Mouse (Mus musculus): ENCODE measurements at regions not wholly inside any gene's neighbourhood (a gene's known extent, or its start where the extent isn't known, plus 50 kb on each side); places are given as distances from the start of the nearest gene placed in this dataset.
"Not testable (repeated sequence)": the region's sequence is repeated elsewhere in the genome, so short reads cannot be mapped to it uniquely, and the experiment has no call there.

DNA sequence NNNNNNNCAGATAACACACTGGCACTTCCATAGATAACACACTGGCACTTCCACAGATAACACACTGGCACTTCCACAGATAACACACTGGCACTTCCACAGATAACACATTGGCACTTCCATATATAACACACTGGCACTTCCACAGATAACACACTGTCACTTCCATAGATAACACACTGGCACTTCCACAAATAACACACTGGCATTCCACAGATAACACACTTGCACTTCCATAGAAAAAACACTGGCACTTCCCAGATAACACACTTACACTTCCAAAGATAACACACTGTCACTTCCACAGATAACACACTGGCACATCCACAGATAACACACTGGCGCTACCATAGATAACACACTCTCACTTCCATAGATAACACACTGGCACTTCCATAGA lies 105.7 kb upstream of the Afdn start:
- not testable (repeated sequence) for H3K27ac ChIP-seq (ENCODE audit: low read length); H3K9ac ChIP-seq (replicated peaks; ENCODE audit: low read length); H3K27me3 ChIP-seq (ENCODE audit: insufficient read depth, low read length); H3K4me3 ChIP-seq (ENCODE audit: low read length); ATAC-seq (ENCODE audit: low FRiP score, low TSS enrichment); H3K36me3 ChIP-seq (ENCODE audit: insufficient read depth, low read length); H3K4me2 ChIP-seq (replicated peaks; ENCODE audit: low read depth, low read length); H3K9me3 ChIP-seq (ENCODE audit: low read length)
- peaks cover 38% of the 10 kb centered on the region for H3K4me1 ChIP-seq (ENCODE audit: insufficient read depth, low read length)
- WGBS: 71% methylated on average over 1 of the region's 1 CpGs

DNA sequence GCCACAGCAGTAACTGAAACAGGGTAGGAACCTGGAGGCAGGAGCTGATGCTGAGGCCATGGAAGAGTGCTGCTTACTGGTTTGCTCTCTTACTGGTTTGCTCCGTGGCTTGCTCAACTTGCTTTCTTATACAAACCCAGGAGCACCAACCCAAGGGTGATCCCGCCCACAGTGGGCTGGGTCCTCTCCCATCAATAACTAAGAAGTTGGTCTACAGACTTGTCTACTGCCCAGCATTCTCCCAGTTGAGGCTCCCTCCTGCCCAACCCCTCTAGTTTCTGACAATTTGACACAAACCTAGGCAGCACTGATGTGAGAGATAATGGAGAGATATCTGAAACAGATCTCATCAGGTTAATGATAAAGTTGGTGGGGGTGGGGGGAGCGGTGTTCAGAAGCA lies 104.3 kb upstream of the Afdn start:
- peak overlapping the region; percentile 22; the same call in 1 of the 2 replicates for H3K27ac ChIP-seq (ENCODE audit: low read length)
- H3K27me3 ChIP-seq (ENCODE audit: insufficient read depth, low read length): no peaks in the 10 kb centered on the region
- no peak overlapping the region for H3K9ac ChIP-seq (replicated peaks; ENCODE audit: low read length)
- no peak overlapping the region for H3K4me3 ChIP-seq (ENCODE audit: low read length)
- H3K4me1 ChIP-seq (ENCODE audit: insufficient read depth, low read length): peaks cover 38% of the 10 kb centered on the region
- WGBS: 21% methylated on average over 3 of the region's 3 CpGs
- ATAC-seq (ENCODE audit: low FRiP score, low TSS enrichment): no peak
- H3K36me3 ChIP-seq (ENCODE audit: insufficient read depth, low read length): no peaks in the 10 kb centered on the region
- H3K9me3 ChIP-seq (ENCODE audit: low read length): no peaks in the 10 kb centered on the region
- peak overlapping the region; percentile 41 for H3K4me2 ChIP-seq (replicated peaks; ENCODE audit: low read depth, low read length)

DNA sequence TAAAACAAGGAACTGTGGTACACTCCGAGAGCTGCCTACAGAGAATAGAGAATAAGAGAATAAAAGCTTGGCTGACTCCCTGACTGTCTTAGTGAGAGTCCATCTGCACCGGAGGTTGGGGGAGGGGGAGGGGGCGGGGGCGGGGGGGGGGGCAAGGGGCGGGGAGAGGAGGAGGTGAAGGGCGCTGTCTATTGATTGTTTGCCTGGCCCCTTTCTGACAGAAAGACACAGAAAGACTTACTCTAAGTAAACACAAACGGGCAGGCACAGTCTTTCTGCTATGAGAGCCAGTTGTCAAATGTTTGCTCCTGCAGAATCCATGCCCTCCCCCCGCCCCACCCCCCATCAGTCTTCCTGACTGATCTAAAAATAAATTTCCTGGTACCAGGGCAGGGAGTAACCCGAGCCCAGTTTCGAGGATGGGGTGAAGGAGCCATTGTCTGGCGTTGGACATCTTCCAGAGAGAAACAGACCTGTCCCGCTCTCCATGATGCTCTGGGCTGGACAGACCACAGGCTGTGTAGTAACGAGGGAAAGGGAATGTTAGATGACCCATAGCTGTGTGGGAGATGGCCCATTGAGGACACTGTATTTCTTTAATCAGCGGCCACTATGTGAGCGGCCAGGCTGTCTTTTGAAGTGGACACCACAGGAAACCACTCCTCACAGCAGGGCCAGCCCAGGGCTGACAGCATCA lies 103.7 kb upstream of the Afdn start:
- ATAC-seq (ENCODE audit: low FRiP score, low TSS enrichment): peak; percentile 89
- H3K27me3 ChIP-seq (ENCODE audit: insufficient read depth, low read length): no peaks in the 10 kb centered on the region
- 0 out of 2 replicates have a peak overlapping the region, but pooled peaks have one; percentile 18 for H3K9ac ChIP-seq (replicated peaks; ENCODE audit: low read length)
- peaks cover 38% of the 10 kb centered on the region for H3K4me1 ChIP-seq (ENCODE audit: insufficient read depth, low read length)
- H3K4me3 ChIP-seq (ENCODE audit: low read length): peak overlapping the region; percentile 4; the same call in 1 of the 2 replicates
- H3K27ac ChIP-seq (ENCODE audit: low read length): peak overlapping the region; percentile 22
- H3K36me3 ChIP-seq (ENCODE audit: insufficient read depth, low read length): no peaks in the 10 kb centered on the region
- peak overlapping the region; percentile 41 for H3K4me2 ChIP-seq (replicated peaks; ENCODE audit: low read depth, low read length)
- H3K9me3 ChIP-seq (ENCODE audit: low read length): no peaks in the 10 kb centered on the region
- 3% methylated on average over 11 of the region's 15 CpGs for WGBS

DNA sequence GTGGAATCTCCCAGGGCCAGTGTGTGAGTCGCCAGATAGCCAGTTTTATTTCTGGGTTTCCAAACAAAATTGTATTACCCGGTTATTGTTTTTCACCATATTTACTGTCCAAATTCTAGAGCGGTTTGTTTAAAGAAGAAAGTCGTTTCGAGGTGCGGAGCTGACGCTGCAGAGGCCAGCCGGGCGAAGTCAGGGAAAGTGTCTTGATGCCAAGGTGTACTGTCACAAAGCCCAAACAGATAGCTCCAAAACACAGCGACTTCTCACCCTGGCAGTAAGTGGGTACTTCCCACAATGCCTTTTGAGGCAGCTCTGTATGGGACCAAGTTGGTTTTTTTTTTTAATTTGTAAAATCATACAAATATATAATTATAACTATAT lies 103.2 kb upstream of the Afdn start:
- no peak overlapping the region for H3K9ac ChIP-seq (replicated peaks; ENCODE audit: low read length)
- no peaks in the 10 kb centered on the region for H3K36me3 ChIP-seq (ENCODE audit: insufficient read depth, low read length)
- peaks cover 38% of the 10 kb centered on the region for H3K4me1 ChIP-seq (ENCODE audit: insufficient read depth, low read length)
- H3K4me3 ChIP-seq (ENCODE audit: low read length): no peak overlapping the region
- no peak overlapping the region; the same call in 1 of the 2 replicates for H3K4me2 ChIP-seq (replicated peaks; ENCODE audit: low read depth, low read length)
- WGBS: 22% methylated on average over 10 of the region's 10 CpGs
- peak overlapping the region; percentile 20; the same call in 1 of the 2 replicates for H3K27ac ChIP-seq (ENCODE audit: low read length)
- no peaks in the 10 kb centered on the region for H3K9me3 ChIP-seq (ENCODE audit: low read length)
- ATAC-seq (ENCODE audit: low FRiP score, low TSS enrichment): no peak
- no peaks in the 10 kb centered on the region for H3K27me3 ChIP-seq (ENCODE audit: insufficient read depth, low read length)

DNA sequence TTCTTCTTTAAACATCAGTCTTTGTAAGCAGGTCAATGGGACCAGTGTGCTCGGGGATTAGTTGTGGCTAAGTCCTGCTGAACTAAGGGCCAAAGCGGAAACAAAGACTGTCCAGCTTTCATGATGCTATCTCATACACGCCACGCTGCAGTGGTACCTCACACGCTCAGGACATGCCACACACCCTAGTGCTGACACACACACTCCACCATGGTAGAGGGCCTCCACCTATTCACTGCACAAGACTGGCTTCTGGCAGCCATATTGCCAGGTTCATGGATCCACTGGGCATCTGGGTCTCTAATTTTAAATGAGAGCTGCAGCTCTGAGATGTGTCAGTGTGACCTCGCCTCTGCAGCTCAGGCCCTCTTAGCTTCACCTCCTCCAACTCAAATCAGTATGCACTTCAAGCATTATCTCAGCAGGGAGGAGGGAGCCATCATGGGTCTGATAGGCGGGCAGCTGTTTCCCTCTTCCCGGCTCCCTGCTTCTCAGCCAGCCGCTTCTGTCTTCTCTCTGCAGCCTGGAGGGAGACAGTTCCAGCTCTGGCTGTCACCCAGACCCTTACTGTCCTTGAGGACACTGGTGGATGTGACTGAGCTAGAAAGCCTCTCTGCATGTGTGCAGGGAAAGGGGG lies 102.6 kb upstream of the Afdn start:
- 75% methylated on average over 9 of the region's 9 CpGs for WGBS
- no peaks in the 10 kb centered on the region for H3K36me3 ChIP-seq (ENCODE audit: insufficient read depth, low read length)
- H3K4me2 ChIP-seq (replicated peaks; ENCODE audit: low read depth, low read length): no peak overlapping the region
- no peaks in the 10 kb centered on the region for H3K27me3 ChIP-seq (ENCODE audit: insufficient read depth, low read length)
- no peak for ATAC-seq (ENCODE audit: low FRiP score, low TSS enrichment)
- no peak overlapping the region for H3K4me3 ChIP-seq (ENCODE audit: low read length)
- H3K9ac ChIP-seq (replicated peaks; ENCODE audit: low read length): no peak overlapping the region
- H3K9me3 ChIP-seq (ENCODE audit: low read length): no peaks in the 10 kb centered on the region
- H3K4me1 ChIP-seq (ENCODE audit: insufficient read depth, low read length): peaks cover 38% of the 10 kb centered on the region
- H3K27ac ChIP-seq (ENCODE audit: low read length): no peak overlapping the region

DNA sequence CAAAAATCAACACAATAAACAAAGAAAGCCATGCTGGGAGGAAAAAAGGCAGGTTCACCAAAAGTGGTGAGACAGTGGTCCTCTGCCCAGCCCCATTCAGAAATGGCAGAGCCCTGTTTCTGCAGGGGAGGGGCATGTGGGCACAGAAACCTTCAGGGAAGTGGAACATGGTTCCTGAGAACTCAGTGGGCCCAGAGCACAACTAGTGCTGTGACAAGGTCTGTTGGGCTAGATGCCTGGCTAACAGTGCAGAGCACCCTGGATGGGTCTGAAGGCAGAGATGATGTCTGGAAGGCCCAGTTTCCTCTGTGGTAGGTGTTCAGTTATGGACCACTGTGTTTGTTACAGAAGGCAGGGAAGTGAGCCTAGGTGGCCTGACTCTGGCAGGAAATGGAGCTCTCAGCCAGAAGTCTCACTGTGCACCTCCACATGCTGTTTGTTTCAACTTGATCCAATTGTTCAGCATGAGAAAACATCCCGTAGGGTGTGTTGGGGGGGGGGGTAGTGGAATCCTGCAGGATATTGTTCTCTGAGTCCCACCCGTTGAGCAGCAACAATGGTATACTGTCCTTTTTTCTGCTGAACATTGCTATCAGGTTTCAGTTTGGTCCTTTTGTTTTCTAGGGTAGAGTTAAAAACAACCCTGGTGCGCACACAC lies 101.9 kb upstream of the Afdn start:
- H3K4me1 ChIP-seq (ENCODE audit: insufficient read depth, low read length): peaks cover 38% of the 10 kb centered on the region
- no peak overlapping the region for H3K9ac ChIP-seq (replicated peaks; ENCODE audit: low read length)
- no peaks in the 10 kb centered on the region for H3K27me3 ChIP-seq (ENCODE audit: insufficient read depth, low read length)
- WGBS: 39% methylated on average over 3 of the region's 3 CpGs
- peak overlapping the region; percentile 51; the same call in 1 of the 2 replicates for H3K27ac ChIP-seq (ENCODE audit: low read length)
- no peak overlapping the region for H3K4me3 ChIP-seq (ENCODE audit: low read length)
- no peak overlapping the region for H3K4me2 ChIP-seq (replicated peaks; ENCODE audit: low read depth, low read length)
- no peak for ATAC-seq (ENCODE audit: low FRiP score, low TSS enrichment)
- no peaks in the 10 kb centered on the region for H3K9me3 ChIP-seq (ENCODE audit: low read length)
- no peaks in the 10 kb centered on the region for H3K36me3 ChIP-seq (ENCODE audit: insufficient read depth, low read length)

DNA sequence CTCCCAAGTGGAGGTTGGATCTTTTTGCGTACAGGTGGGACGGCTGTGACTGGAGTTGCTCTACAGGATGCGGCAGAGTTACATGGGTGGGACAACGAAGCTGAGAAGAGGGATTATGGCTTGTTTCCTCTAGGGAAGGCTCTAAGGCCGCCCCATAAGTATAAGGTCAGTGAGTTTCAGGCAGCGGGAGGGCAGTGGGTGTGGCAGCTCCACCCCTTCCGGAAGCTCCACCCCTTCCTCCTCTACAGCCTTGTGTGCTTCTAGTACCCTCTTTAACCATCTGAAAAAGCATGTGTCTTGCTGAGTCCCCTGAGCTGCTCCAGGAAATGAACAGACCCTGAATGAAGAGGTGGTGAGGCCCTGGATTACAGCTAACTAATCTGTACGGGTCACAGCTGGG lies 101.2 kb upstream of the Afdn start:
- Histone ChIP-seq H3K4me3 (ENCODE audit: low read length) (no peak overlapping the region), H3K4me2 (replicated peaks; ENCODE audit: low read depth, low read length) (no peak overlapping the region), H3K4me1 (ENCODE audit: insufficient read depth, low read length) (peaks cover 38% of the 10 kb centered on the region), H3K36me3 (ENCODE audit: insufficient read depth, low read length) (no peaks in the 10 kb centered on the region), H3K9ac (replicated peaks; ENCODE audit: low read length) (no peak overlapping the region), H3K9me3 (ENCODE audit: low read length) (no peaks in the 10 kb centered on the region), H3K27me3 (ENCODE audit: insufficient read depth, low read length) (no peaks in the 10 kb centered on the region), H3K27ac (ENCODE audit: low read length) (peak overlapping the region; percentile 46; the same call in 1 of the 2 replicates)
- WGBS: 36% methylated on average over 8 of the region's 8 CpGs
- ATAC-seq (ENCODE audit: low FRiP score, low TSS enrichment): peak; percentile 32

DNA sequence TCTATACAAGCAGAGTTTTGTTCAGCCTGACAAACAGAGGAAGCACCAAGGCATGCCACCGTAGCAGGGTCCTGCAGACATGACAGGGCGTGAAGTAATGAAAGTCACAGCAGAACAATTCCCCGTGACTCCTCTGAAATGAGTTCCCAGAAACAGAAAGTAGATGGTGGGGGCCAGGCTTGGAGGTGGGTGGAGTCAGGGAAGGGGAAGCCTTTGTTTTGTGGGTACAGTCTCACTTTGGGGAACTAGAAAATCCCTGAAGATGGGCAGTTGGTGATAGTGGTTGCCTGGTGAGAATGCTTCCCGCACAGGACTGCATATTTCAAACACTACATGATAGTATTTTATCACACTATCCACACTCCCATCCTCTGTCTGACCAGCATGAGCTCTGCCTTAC lies 100.4 kb upstream of the Afdn start:
- Histone ChIP-seq H3K9me3 (ENCODE audit: low read length) (no peaks in the 10 kb centered on the region), H3K36me3 (ENCODE audit: insufficient read depth, low read length) (no peaks in the 10 kb centered on the region), H3K9ac (replicated peaks; ENCODE audit: low read length) (no peak overlapping the region), H3K27ac (ENCODE audit: low read length) (no peak overlapping the region), H3K4me3 (ENCODE audit: low read length) (no peak overlapping the region), H3K27me3 (ENCODE audit: insufficient read depth, low read length) (no peaks in the 10 kb centered on the region), H3K4me1 (ENCODE audit: insufficient read depth, low read length) (peaks cover 38% of the 10 kb centered on the region), H3K4me2 (replicated peaks; ENCODE audit: low read depth, low read length) (no peak overlapping the region)
- 75% methylated on average over 4 of the region's 4 CpGs for WGBS
- no peak for ATAC-seq (ENCODE audit: low FRiP score, low TSS enrichment)

DNA sequence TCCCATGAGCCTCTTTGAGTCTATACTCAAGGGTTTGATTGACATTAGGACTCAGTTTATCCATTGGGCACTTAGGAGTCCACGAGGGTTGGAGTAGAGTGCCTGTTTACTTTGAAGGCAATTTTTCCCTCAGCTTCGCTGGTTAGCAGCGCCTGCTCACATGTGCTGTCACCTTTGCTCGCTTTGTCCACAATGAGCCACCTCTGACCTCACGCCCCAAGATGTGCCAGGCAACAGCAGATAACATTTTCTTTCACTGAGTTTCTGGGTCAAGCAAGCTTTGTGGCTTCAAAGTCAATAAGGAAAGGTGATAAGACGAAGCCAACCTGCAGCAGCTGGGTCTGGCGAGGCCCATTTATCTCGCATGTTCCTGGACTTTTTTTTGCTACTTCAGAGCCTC lies 99.3 kb upstream of the Afdn start:
- peaks cover 32% of the 10 kb centered on the region for H3K4me1 ChIP-seq (ENCODE audit: insufficient read depth, low read length)
- ATAC-seq (ENCODE audit: low FRiP score, low TSS enrichment): no peak
- 88% methylated on average over 8 of the region's 8 CpGs for WGBS

DNA sequence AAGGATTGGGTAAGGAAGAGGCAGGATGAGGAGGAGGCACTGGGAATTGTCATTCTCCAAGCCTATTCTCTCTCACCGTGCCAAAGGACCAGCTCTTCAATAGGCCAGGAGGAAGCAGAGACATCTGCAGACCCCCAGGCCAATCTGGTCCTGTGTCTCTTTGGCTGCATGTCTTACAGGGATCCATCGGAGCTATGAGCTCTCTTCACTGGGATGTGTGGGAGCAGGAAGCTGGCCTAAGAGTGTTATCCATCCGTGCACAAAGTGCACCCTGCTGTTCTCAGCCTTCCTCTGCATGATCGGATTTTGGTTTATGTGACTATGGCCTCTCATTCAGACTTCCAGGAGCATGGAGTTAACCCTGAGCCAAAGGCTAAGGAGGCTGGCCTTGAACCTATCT lies 98.2 kb upstream of the Afdn start:
- Histone ChIP-seq H3K4me2 (replicated peaks; ENCODE audit: low read depth, low read length) (no peak overlapping the region), H3K4me1 (ENCODE audit: insufficient read depth, low read length) (peaks cover 22% of the 10 kb centered on the region), H3K27ac (ENCODE audit: low read length) (no peak overlapping the region), H3K36me3 (ENCODE audit: insufficient read depth, low read length) (no peaks in the 10 kb centered on the region), H3K9ac (replicated peaks; ENCODE audit: low read length) (no peak overlapping the region), H3K9me3 (ENCODE audit: low read length) (no peaks in the 10 kb centered on the region), H3K27me3 (ENCODE audit: insufficient read depth, low read length) (no peaks in the 10 kb centered on the region), H3K4me3 (ENCODE audit: low read length) (no peak overlapping the region)
- 57% methylated on average over 4 of the region's 4 CpGs for whole genome bisulfite sequencing
- no peak for ATAC-seq (ENCODE audit: low FRiP score, low TSS enrichment)

More for the DNA sequence above, 99.3 kb upstream of the Afdn start:
- Histone ChIP-seq H3K27ac (ENCODE audit: low read length) (no peak overlapping the region), H3K36me3 (ENCODE audit: insufficient read depth, low read length) (no peaks in the 10 kb centered on the region), H3K9ac (replicated peaks; ENCODE audit: low read length) (no peak overlapping the region), H3K4me2 (replicated peaks; ENCODE audit: low read depth, low read length) (no peak overlapping the region), H3K4me3 (ENCODE audit: low read length) (no peak overlapping the region), H3K27me3 (ENCODE audit: insufficient read depth, low read length) (no peaks in the 10 kb centered on the region), H3K9me3 (ENCODE audit: low read length) (no peaks in the 10 kb centered on the region)
